Mouse (Mus musculus): ENCODE data around the gene Timd4.

DNA sequence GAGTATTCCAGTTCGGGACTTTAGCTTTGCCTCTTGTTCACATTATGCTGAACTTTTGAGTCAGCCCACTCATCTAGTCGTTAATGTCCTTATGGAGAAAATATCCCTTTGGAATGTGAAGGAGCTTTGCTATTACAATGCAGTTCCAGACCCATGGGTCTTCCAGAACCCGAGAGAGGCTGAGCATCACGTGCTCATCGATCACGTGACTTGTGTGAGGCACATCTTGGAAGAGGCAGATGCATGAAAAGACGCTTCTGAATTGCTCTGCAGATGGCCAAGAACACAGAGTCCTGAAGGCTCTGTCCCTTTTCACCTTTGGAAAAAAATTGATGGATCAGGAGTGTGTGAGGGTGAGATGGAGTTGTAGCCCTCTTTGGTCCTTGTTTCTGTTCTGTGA, 58.0 kb downstream of the Timd4 start:
- TF ChIP-seq ZC3H11A (IDR thresholded peaks at IDR 0.05; ENCODE audit: borderline replicate concordance, low read depth, low read length) (no peak), HCFC1 (IDR thresholded peaks at IDR 0.05; ENCODE audit: borderline replicate concordance, insufficient read depth, low read length) (no peak), MAFK (IDR thresholded peaks at IDR 0.05; ENCODE audit: insufficient read depth, low read depth, low read length) (no peak), ZNF384 (IDR thresholded peaks at IDR 0.05; ENCODE audit: low read depth, low read length) (no peak)
